Mouse (Mus musculus): Measurements from ENCODE around the gene Themis. TPM values are rescaled to one million over a fixed set of nuclear protein-coding genes. Genes with fewer than 3 reads are reported as not detected.

Gene Themis
- polyA plus RNA-seq, 1 experiment from 2014 or later = not detected

GRCm38 (mm10) chr10:28812571-28812936 is 144.4 kb downstream of the Themis start:
- H3K9ac ChIP-seq (replicated peaks) = no peak overlapping the region
- no peak overlapping the region for H3K27ac ChIP-seq
- no peak overlapping the region for H3K4me2 ChIP-seq (replicated peaks)
- H3K36me3 ChIP-seq = no peaks in the 10 kb centered on the region
- H3K4me3 ChIP-seq (replicated peaks) = no peak overlapping the region
- no peaks in the 10 kb centered on the region for H3K4me1 ChIP-seq (replicated peaks)
- no peaks in the 10 kb centered on the region for H3K9me3 ChIP-seq
- no peaks in the 10 kb centered on the region for H3K27me3 ChIP-seq
- ATAC-seq = no peak

GRCm38 (mm10) chr10:28816160-28816559 is 148.0 kb downstream of the Themis start:
- Histone ChIP-seq H3K36me3 (no peaks in the 10 kb centered on the region), H3K27ac (no peak overlapping the region), H3K9ac (replicated peaks) (no peak overlapping the region), H3K4me3 (replicated peaks) (no peak overlapping the region), H3K27me3 (no peaks in the 10 kb centered on the region), H3K4me2 (replicated peaks) (no peak overlapping the region), H3K9me3 (peaks cover 6% of the 10 kb centered on the region; the same call in 1 of the 2 replicates), H3K4me1 (replicated peaks) (no peaks in the 10 kb centered on the region)
- ATAC-seq = no peak
- 69% methylated on average over 4 of the region's 4 CpGs for WGBS

- H3K4me2 ChIP-seq (replicated peaks) = no peak overlapping the region
- no peak overlapping the region for H3K27ac ChIP-seq
- no peak overlapping the region for H3K4me3 ChIP-seq (replicated peaks)
- ATAC-seq = no peak
- no peak overlapping the region for H3K9ac ChIP-seq (replicated peaks)
- H3K9me3 ChIP-seq = peaks cover 6% of the 10 kb centered on the region; the same call in 1 of the 2 replicates
- no peaks in the 10 kb centered on the region for H3K27me3 ChIP-seq
- WGBS = 81% methylated on average over 3 of the region's 3 CpGs
- no peaks in the 10 kb centered on the region for H3K4me1 ChIP-seq (replicated peaks)
- H3K36me3 ChIP-seq = no peaks in the 10 kb centered on the region
Observed at GRCm38 (mm10) chr10:28822320-28822719, 154.2 kb downstream of the Themis start.

- Histone ChIP-seq H3K4me1 (replicated peaks) (peaks cover 3% of the 10 kb centered on the region; the same call in 1 of the 2 replicates), H3K27me3 (no peaks in the 10 kb centered on the region), H3K4me3 (replicated peaks) (no peak overlapping the region), H3K9me3 (no peaks in the 10 kb centered on the region), H3K36me3 (no peaks in the 10 kb centered on the region), H3K4me2 (replicated peaks) (no peak overlapping the region), H3K27ac (no peak overlapping the region), H3K9ac (replicated peaks) (no peak overlapping the region)
- ATAC-seq = no peak
- WGBS = 67% methylated on average over 2 of the region's 2 CpGs
Observed at GRCm38 (mm10) chr10:28842605-28843004, 174.4 kb downstream of the Themis start.

- no peaks in the 10 kb centered on the region for H3K36me3 ChIP-seq
- H3K4me3 ChIP-seq (replicated peaks) = no peak overlapping the region
- no peaks in the 10 kb centered on the region for H3K9me3 ChIP-seq
- no peak overlapping the region for H3K9ac ChIP-seq (replicated peaks)
- no peak overlapping the region for H3K4me2 ChIP-seq (replicated peaks)
- ATAC-seq = peak; percentile 71
- H3K27me3 ChIP-seq = no peaks in the 10 kb centered on the region
- no peak overlapping the region for H3K27ac ChIP-seq
- peaks cover 3% of the 10 kb centered on the region; the same call in 1 of the 2 replicates for H3K4me1 ChIP-seq (replicated peaks)
- 30% methylated on average over 7 of the region's 7 CpGs for WGBS
Observed at GRCm38 (mm10) chr10:28843755-28844717, 175.9 kb downstream of the Themis start.

- 93% methylated on average over 2 of the region's 2 CpGs for WGBS
- Histone ChIP-seq H3K4me2 (replicated peaks) (no peak overlapping the region), H3K4me3 (replicated peaks) (no peak overlapping the region), H3K4me1 (replicated peaks) (no peaks in the 10 kb centered on the region), H3K36me3 (no peaks in the 10 kb centered on the region), H3K27ac (no peak overlapping the region), H3K9ac (replicated peaks) (no peak overlapping the region), H3K27me3 (no peaks in the 10 kb centered on the region), H3K9me3 (no peaks in the 10 kb centered on the region)
- ATAC-seq = no peak
Observed at GRCm38 (mm10) chr10:28856154-28856553, 188.0 kb downstream of the Themis start.

GRCm38 (mm10) chr10:28870580-28871354 is 202.6 kb downstream of the Themis start:
- Histone ChIP-seq H3K27me3 (no peaks in the 10 kb centered on the region), H3K9ac (replicated peaks) (no peak overlapping the region), H3K9me3 (no peaks in the 10 kb centered on the region), H3K4me2 (replicated peaks) (no peak overlapping the region), H3K4me3 (replicated peaks) (no peak overlapping the region), H3K27ac (no peak overlapping the region), H3K4me1 (replicated peaks) (peaks cover 7% of the 10 kb centered on the region), H3K36me3 (no peaks in the 10 kb centered on the region)
- peak; percentile 84 for ATAC-seq
- WGBS = 39% methylated on average over 4 of the region's 4 CpGs

- no peaks in the 10 kb centered on the region for H3K36me3 ChIP-seq
- ATAC-seq = peak; percentile 74
- H3K27ac ChIP-seq = no peak overlapping the region
- H3K9me3 ChIP-seq = no peaks in the 10 kb centered on the region
- no peak overlapping the region for H3K4me2 ChIP-seq (replicated peaks)
- no peak overlapping the region for H3K9ac ChIP-seq (replicated peaks)
- 27% methylated on average over 4 of the region's 4 CpGs for WGBS
- H3K4me1 ChIP-seq (replicated peaks) = peaks cover 7% of the 10 kb centered on the region
- H3K4me3 ChIP-seq (replicated peaks) = no peak overlapping the region
- H3K27me3 ChIP-seq = no peaks in the 10 kb centered on the region
Observed at GRCm38 (mm10) chr10:28874605-28875004, 206.4 kb downstream of the Themis start.

GRCm38 (mm10) chr10:28887643-28888042 is 219.5 kb downstream of the Themis start:
- no peak overlapping the region for H3K9ac ChIP-seq (replicated peaks)
- H3K36me3 ChIP-seq = no peaks in the 10 kb centered on the region
- no peak overlapping the region for H3K27ac ChIP-seq
- H3K4me2 ChIP-seq (replicated peaks) = no peak overlapping the region
- 93% methylated on average over 1 of the region's 1 CpGs for WGBS
- H3K4me1 ChIP-seq (replicated peaks) = no peaks in the 10 kb centered on the region
- no peaks in the 10 kb centered on the region for H3K27me3 ChIP-seq
- no peak for ATAC-seq
- H3K9me3 ChIP-seq = no peaks in the 10 kb centered on the region
- no peak overlapping the region for H3K4me3 ChIP-seq (replicated peaks)

GRCm38 (mm10) chr10:28890886-28891285 is 222.7 kb downstream of the Themis start:
- H3K9ac ChIP-seq (replicated peaks) = no peak overlapping the region
- WGBS = 92% methylated on average over 2 of the region's 2 CpGs
- H3K4me3 ChIP-seq (replicated peaks) = no peak overlapping the region
- H3K4me2 ChIP-seq (replicated peaks) = no peak overlapping the region
- no peaks in the 10 kb centered on the region for H3K9me3 ChIP-seq
- no peaks in the 10 kb centered on the region for H3K4me1 ChIP-seq (replicated peaks)
- ATAC-seq = no peak
- no peaks in the 10 kb centered on the region for H3K36me3 ChIP-seq
- no peak overlapping the region for H3K27ac ChIP-seq
- H3K27me3 ChIP-seq = no peaks in the 10 kb centered on the region

- Histone ChIP-seq H3K9me3 (no peaks in the 10 kb centered on the region), H3K4me2 (replicated peaks) (no peak overlapping the region), H3K27me3 (no peaks in the 10 kb centered on the region), H3K27ac (no peak overlapping the region), H3K4me3 (replicated peaks) (no peak overlapping the region), H3K9ac (replicated peaks) (no peak overlapping the region), H3K36me3 (no peaks in the 10 kb centered on the region), H3K4me1 (replicated peaks) (no peaks in the 10 kb centered on the region)
- no peak for ATAC-seq
- 63% methylated on average over 1 of the region's 1 CpGs for WGBS
Observed at GRCm38 (mm10) chr10:28898351-28898750, 230.2 kb downstream of the Themis start.

All from midbrain, embryonic 13.5 days (tissue).